Mouse (Mus musculus) CD4-positive helper T cell, adult 2 months (primary cell): Measurements from ENCODE around the gene Gm37240.
A peak's percentile ranks its signal among the peaks of the same experiment; 100 is the strongest.

ENCODE experiments used
- DNase-seq: peaks from one replicate; pipeline ENCODE4 v3.0.0-alpha.2; 2012; ENCODE audit warnings: low read depth, missing footprints, low spot score

The Gm37240 gene

DNA sequence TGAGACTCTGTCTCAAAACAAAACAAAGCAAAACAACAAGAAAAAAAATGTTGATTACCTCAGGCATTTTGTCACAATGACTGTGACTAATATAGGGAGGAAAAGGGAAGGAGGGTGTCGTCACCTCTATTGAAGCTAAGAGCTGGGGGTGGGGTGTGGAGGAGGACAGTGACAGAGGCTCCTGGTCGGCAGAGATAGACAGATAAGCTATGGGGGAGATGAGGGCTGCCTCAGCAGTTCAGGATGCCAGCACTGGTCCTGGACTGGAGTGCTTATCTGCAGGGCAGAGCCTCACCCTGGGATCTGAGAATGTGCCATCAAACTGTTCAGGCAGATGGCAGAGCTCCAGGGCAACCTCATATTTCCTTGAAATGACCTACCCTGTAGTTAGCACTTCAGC, 1115.3 kb downstream of the Gm37240 start:
- peak; percentile 78 for DNase-seq

DNA sequence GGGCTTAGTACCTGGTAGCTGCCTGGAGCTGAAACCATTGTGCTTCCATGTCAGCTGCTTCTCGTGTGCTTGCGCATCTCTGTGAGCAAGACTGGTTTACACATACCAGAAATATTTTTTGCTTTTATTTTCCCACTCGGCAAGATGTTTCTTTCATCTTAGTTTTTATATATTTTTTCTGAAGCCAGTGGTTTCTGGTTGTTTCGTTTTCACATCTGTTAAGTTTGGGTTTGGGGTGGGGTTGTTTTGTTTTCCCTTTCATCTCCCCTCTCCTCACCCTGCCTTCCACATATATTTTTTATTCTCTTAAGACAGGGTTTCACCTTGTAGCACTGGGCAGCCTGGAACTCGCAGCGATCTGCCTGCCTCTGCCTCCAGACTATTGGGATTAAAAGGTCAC, 1116.8 kb downstream of the Gm37240 start:
- peak; percentile 56 for DNase-seq

DNA sequence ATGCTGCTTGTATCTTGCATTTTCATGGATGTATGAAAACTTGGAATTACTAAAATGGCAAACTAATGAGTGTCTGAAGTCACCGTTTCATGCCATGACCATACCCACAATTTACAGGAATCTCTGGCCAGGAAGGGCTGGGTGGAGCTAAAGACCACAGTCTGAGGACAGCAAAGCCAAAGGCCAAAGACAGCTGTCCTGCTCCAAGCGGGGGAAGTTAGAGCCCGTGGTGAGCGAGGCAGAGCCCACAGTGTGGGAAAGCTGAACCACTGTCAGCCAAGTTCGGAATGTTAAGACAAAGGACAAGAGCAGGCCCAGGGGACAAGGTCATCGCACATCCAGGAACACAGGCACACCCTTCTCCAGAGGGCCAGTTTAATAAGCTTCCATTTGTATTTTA, 1117.9 kb downstream of the Gm37240 start:
- no peak for DNase-seq

DNA sequence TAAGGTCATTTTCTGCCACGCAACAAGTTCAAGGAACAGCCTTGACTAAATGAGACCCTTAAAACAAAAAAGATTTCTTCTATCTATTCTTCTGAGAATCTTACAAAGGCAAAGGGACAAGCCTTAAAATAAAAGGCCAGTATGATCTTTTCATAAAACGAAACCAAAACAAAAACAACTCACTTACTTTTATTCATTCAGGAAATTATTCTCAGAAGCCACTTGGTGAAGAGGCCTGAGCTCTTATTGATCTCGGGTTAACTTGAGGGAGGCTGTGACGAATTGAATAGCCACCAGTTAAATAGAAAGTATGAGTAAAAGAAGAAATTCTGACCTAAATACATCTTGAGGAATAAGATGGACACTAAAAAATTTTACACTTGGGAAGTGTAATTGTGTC, 1118.4 kb downstream of the Gm37240 start:
- DNase-seq: no peak

DNA sequence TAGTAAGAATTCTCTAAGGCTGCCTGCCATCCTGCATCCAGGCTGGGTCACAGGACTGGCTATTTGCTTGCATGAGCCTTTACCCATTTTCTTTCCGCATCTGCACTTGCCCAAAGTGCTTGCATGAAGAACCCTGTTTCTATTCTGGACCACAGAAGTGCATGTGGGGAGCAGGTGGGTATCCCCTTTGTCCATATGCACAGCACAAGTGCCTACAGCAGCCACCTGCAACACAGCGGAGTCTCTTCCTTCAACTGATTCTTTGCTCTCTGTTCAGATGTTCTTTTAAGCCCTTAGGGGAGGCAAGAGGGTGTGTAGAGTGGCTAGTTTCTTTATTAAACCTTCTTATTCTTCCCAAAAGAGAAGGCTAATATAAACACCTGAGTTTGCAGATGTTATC, 1133.5 kb downstream of the Gm37240 start:
- no peak for DNase-seq

DNA sequence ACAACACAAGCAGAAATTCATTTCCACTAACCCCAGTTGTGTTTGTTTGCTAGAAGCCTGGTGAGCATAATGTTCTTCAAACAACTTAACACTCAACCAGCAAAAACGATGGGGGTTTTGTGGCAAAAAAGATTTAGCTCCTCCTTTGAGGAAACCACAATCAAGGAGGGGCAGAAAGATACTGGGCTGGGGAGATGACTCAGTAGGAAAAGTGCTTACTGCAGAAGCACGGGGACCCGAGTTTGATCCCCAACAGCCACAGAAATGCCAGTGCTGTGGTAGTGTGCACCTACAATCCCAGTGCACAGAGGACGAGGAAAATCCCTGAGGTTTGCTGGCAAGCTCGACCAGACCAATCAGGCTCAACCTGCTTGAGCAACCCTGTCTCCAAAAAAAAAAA, 1138.1 kb downstream of the Gm37240 start:
- peak; percentile 82 for DNase-seq

DNA sequence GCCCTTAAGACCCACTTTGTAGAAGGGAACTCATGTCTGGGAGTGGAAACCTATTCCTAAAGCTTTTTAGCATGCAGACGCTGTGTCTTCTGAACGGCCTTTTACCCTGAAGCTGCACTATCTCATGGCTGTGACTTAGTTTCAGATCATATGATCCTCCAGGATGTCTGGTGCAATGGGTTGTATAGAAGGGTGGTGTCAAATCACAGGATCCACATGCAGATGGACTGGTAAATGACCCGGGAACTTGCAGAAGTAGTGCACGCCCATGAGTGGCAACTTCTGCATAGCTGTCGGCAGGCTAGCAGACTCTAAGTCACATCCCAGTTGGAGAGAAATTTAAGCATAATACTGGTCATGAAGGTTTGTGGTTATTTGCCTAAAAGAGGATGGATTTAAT, 1139.2 kb downstream of the Gm37240 start:
- no peak for DNase-seq

DNA sequence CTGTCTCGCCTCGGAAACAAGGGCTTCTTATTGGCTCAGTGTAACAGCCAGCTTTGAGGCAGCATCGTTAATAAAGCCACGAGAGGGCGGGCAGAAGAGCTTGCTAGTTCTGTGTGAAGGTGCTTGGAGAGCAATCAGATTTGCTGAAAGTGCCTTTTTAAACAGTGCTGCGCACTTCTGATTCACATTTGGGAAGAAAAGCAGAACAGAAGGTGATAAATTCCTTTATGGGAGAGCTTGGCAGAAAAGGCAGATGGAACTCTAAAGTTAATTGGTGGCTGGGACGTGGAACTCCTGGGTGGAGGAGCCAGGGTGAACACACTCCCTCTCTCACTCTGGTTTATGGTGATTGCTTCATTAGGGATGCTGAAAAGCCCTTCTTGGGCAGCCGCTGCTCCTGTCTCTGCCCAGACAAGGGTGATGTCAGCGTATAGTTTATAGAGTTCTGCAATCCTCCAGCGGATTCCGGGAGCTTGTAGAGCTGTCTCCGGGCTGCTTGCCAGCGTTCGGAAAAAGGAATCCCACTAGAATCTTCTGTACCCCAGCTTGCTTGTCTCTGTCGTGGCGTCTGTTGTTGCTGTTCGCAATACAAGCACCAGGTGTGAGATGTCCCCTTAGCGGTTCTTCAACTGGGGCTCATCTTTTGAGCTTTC, 1141.7 kb downstream of the Gm37240 start:
- no peak for DNase-seq

DNA sequence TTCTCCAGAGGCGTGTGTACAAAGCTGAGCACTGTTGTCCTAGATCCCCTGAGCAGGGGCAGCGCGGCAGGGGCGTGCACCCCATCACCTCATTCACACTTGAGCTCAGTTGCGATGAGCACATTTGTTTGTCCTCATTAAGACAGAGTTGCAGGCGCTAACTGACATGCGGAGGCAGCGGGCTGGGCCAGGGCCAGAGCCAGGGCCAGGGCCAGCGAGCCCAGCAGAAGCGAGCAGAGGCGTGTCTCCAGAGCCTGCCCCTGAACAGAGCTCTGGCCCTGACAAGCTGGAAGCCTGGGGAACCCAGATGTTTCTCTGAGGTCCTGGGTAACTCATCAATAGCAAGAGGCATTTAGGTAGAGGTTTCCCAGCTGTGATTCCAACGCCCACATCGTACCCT, 1142.6 kb downstream of the Gm37240 start:
- no peak for DNase-seq

DNA sequence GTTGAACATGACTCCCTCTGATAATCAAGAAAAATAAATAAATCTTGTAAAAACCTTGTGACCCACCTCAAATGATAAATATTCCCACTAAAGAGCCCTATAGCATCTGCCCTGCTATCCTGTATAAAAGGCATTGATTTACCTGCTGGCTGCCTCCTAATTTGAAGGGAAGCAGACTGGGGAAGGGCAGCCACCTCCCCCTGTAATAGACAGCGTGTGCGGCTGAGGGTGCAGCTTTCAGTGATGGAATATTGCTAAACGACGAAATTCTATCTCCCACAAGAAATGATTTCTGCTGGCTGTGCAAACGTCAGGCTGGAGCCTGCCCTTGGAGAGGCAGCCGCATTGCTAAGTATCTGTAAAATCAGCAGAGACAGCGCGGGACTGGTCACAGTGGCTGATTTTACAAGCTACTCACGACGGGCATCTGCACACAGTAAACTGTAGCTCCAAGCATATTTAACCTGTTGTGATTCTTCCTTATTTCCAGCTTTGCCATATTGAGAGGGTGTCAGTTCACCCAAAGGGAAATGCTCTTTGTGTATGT, 1147.2 kb downstream of the Gm37240 start:
- no peak for DNase-seq

DNA sequence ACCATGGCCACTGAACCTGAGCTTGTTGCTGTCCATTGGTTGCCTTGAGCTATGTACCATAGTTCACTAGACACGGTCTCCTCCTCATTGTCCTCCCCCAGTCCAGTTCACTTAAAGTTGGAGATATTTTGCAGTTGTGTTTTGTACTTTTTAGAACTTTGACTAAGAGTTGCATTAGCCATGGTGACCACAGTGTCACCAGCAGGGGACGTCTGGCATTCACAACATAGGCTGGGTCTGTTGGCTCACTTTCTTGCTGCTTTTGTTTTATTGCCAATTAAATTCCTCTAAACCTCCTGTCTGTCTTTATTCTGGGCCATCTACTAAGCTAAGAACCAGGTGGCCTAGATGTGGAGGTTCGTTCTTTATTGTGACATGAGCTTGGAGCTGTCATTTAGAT, 1150.2 kb downstream of the Gm37240 start:
- no peak for DNase-seq

DNA sequence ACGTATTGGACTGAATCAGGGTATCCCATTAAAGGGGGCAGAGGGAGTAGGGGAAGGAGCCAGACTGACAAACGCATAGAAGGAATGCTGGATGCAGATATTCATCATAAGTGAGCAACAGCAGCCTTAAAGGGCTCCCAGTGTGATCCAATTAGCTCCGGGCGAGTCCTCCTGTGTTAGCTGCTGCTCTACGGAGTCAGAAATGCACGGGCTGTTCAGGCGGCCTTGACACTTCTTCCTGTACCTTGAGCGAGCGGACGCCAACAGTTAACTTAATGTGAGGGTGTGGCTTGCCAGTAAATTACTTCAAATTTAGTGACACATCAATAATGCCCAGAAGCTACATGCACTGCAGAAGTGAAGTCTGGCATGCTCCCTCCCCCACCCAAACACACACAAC, 1151.6 kb downstream of the Gm37240 start:
- DNase-seq: no peak

DNA sequence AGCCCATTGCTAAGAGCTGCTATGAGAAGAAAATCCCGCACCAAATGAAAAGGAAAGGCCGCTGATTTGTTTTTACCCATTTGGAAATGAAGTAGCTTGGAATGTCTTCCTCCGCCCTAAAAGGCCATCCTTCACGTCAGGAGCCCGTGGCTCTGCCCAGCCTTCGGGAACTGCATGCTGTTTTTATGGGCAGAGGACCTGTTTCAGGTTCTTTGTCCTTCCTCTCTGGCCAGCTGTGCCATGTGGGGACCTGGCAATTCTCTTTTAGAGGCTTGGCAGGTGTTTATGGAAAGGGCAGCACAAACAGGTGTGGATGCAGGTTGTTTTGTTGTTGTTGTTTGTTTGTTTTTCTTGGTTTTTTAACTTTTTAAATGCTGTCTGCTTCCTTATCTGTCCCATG, 1154.8 kb downstream of the Gm37240 start:
- DNase-seq: no peak

DNA sequence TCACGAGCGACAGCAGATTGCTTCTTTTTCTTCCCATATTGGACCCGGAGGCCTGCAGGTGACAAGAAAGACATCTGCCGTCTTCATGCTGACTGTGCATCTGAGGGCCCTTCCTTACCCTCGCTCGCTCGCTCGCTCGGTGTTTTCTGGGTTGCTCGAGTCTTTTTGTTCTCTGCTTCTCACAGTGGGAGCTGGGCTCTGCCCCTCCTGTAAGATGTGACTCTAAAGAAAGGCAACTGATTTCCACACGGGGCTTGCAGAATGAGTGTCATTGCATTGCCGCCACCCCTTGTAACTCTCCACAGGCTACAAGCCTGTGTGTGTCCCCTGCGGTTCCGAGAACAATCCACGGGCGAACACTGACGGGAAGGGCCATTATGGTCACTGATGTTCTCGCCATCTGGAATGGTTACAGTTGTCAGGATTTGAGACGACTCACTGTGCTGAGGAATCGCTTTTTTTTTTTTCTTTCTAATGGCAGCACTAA, 1155.3 kb downstream of the Gm37240 start:
- DNase-seq: peak; percentile 32

DNA sequence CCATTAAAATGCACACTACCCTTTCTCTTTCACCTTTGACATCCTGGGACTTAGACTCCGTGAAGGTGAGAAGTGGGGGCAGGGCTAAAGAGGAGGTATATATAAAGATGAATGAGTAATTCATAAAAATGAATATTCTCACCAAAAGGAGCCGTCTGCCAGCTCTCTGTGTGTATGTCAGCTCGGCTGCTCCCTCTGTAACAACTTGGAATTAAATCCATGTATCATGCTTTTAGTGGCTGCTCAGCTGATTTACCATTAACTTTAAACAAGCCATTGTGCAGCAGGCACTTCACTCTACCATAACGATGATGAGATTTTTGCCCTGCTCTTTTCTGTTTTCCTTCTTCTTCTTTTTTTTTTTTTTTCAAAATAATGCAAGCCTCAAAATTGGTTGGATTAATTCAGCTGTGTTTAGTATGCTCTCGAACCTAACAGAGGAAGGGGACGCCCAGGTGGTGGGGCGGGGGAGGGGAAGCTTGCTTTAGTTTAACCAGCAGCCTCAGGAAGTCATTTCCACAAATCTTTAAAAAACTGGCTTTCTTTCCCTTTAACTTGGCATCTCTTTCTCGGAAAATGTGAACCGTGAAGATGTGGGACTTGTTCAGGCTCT, 1155.8 kb downstream of the Gm37240 start:
- no peak for DNase-seq

DNA sequence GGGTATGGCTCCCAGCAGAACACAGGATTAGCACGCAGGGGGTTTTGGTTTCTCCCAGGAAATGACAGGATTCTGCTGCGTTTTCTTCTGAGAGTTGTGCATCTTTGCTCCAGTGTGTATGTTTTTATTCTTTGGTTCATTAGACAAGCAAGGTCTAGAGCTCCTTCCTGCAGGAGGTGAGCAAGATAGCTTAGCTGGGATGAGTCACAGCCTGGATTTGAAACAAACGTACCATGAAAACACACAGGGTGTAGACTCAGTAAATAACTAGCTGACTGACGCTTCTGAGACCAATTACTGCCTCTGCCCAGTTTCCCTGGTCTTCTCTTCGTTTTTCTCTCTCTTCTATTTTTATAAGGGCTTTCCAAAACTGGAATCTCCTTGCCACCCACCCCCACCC, 1156.3 kb downstream of the Gm37240 start:
- no peak for DNase-seq

DNA sequence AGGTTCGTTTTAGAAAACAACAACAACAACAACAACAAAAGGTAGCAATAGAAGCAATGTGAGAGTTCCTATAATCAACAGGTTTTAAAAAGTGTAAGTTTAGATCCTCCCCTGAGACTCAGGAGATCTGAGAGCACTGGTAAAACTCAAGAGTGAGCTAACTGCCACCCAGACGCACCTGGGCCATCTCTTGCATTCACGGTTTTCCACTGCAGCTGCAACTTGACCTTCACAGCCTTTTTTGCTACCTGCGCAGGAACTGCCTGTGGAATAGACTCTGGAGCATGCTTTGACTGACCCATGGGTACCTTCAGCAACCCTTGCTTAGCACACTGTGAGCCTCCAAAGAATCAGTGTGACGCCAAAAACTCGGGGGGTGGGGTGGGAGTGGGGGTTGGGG, 1157.5 kb downstream of the Gm37240 start:
- DNase-seq: no peak

DNA sequence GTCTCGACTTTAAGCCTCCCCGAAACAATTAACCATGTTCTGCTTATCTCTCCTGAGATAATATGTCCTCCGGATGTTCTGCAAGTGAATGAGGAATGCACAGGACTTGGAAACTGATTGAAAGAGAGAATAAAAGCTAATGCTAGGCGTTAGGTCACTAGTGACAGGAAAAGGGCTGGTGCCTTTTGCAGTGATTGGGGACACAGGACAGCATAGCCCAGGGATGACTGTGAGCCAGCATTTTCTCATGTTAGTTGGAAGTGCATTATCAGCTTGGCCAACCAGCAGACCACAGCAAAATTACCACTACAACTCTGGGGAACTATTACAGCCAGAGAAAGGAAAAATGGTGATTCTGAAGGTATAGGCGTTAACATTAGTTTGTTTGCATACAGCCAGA, 1163.3 kb downstream of the Gm37240 start:
- no peak for DNase-seq

DNA sequence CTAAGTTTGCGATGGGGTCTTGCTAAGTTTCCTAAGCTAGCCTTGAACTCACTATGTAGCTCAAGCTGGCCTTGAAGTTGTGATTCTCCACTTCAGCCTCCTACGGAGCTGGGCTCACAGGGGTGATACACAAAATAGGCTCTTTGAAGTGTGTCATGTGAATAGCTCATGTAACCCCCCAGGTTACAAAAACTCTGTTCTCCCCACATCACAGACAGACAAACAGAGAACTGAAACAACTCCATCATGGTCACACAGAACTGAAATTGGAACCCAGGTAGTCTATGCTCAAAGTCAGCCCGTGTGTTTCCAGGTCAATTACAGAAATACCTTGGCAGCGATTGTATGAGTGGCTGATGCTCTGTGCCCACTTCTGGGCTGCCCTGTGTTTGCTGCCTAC, 1164.6 kb downstream of the Gm37240 start:
- DNase-seq: no peak

DNA sequence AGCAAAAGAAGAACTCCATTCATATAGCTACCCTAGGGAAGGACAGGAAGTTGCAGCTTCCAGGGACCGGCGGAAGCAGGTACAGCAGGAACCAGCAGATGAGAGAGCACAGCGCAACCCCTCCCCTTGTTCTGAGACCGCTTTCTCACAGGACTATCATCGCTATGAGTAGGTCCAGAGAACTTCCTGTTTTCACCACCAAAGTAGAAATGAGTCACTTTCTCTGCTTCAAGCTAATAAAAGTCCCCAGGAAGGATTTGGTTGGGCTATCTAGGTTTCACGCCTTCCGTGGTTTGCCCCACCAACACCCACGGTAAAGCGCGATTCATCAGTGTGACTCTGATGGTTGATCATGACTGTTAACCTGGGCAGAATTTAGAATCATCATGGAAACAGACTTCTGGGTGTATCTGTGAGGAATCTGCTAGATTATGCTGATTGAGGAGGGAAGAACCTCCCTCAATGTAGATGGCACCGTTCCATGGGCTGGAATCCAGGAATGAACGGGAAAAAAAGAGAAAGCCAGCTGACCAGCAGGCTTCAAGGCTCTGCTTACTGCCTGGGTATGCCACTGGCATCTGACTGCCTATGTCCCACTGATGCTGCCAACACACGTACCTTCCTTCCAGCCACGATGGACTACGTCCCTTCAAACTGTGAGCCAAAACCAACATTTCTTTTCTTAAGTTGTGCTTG, 1172.1 kb downstream of the Gm37240 start:
- DNase-seq: peak; percentile 87

DNA sequence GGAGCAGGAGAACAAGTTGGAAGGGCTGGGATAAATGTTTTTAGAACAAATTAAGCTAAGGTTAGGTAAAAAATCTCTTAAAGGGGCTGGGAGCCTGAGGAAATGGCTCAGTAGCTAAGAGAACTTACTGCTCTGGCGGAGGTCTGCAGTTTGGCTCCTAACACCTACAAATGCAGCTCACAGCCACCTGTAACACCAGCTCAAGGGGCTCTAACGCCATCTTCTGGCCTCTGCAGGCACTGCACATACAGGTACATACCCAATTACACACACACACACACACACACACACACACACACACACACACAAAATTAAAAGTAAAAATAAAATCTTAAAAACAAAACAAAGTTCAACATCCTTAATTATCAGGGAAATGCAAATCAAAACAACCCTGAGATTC, 1174.4 kb downstream of the Gm37240 start:
- DNase-seq: peak; percentile 17

DNA sequence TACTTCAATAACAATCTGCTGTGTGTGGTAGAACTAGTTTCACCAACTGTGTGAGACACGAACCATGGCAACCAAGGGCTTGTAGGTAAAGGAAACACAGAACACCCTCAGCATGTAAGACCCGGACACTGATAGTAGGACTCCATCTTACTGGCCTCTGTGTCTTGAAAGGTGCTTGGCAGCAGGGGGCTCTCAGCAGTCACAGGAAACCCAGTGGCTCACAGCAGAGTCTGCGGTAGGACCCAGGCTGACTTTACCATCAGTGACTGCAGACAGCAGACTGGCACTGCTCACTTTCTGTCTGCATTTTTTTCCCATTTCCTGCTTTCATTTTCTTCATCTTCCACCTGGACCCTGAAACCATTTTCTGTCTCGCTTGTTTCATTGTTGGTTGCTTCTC, 1176.6 kb downstream of the Gm37240 start:
- DNase-seq: peak; percentile 57

DNA sequence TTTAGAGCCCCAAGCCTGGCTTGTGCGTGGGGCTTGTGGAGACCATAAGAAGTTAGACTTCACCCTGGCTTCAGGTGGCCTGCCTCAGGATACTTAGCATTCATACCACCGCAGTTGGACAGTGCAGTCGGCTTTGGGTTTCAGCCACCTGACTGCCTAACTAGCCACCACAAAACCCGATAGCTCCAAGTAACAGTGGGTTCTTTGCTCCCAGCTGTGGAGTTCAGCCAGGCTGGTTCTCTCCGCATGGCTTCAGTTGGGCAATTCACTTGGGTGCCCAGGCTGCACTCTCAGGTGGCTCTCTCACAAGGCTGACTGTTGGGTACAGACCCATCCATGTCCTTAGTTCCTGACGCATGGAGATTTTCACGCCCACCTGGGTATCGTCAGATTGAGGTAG, 1177.4 kb downstream of the Gm37240 start:
- DNase-seq: no peak
